Mouse (Mus musculus) adrenal gland (tissue): ENCODE results near the gene D17Wsu92e.

Source experiments
- intact Hi-C: fragments of 180-260 bp; cut with DNase I; formaldehyde crosslinking; loops from one replicate; pipeline ENCODE4 v1.15.1; 2025

D17Wsu92e gene

GRCm38 (mm10) chr17:27792516-27792915, 27.9 kb downstream of the D17Wsu92e start:
- intact Hi-C loops: no loop called here

- intact Hi-C loops: no loop called here
Measured at GRCm38 (mm10) chr17:27791556-27791955, 28.9 kb downstream of the D17Wsu92e start.

- intact Hi-C loops: no loop called here
Measured at GRCm38 (mm10) chr17:27790976-27791375, 29.5 kb downstream of the D17Wsu92e start.

GRCm38 (mm10) chr17:27790015-27790414, 30.4 kb downstream of the D17Wsu92e start:
- intact Hi-C loops: no loop called here

- intact Hi-C loops: no loop called here
Measured at GRCm38 (mm10) chr17:27788456-27789172, 31.8 kb downstream of the D17Wsu92e start.

GRCm38 (mm10) chr17:27783567-27783966, 36.9 kb downstream of the D17Wsu92e start:
- intact Hi-C loops: no loop called here

- intact Hi-C loops: no loop called here
Measured at GRCm38 (mm10) chr17:27781059-27781687, 39.3 kb downstream of the D17Wsu92e start.

- intact Hi-C loops: no loop called here
Measured at GRCm38 (mm10) chr17:27779755-27780154, 40.7 kb downstream of the D17Wsu92e start.

- intact Hi-C loops: no loop called here
Measured at GRCm38 (mm10) chr17:27778671-27779355, 41.6 kb downstream of the D17Wsu92e start.

- intact Hi-C loops: no loop called here
Measured at GRCm38 (mm10) chr17:27777823-27778222, 42.6 kb downstream of the D17Wsu92e start.

- intact Hi-C loops: no loop called here
Measured at GRCm38 (mm10) chr17:27774198-27774597, 46.2 kb downstream of the D17Wsu92e start.

- intact Hi-C loops: no loop called here
Measured at GRCm38 (mm10) chr17:27771616-27772015, 48.8 kb downstream of the D17Wsu92e start.

- intact Hi-C loops: loop anchor here (10.0 kb wide), 1 partner anchor 204 kb away; the partner anchor contains the start of gene AI413582
Measured at GRCm38 (mm10) chr17:27768817-27769542, 51.5 kb downstream of the D17Wsu92e start.

GRCm38 (mm10) chr17:27767543-27767942, 52.9 kb downstream of the D17Wsu92e start:
- intact Hi-C loops: loop anchor here (10.0 kb wide), 1 partner anchor 203 kb away; the partner anchor contains the start of gene AI413582

GRCm38 (mm10) chr17:27767120-27767519, 53.3 kb downstream of the D17Wsu92e start:
- intact Hi-C loops: loop anchor here (10.0 kb wide), 1 partner anchor 202 kb away; the partner anchor contains the start of gene AI413582

GRCm38 (mm10) chr17:27765066-27765465, 55.4 kb downstream of the D17Wsu92e start:
- intact Hi-C loops: loop anchor here (10.0 kb wide), 1 partner anchor 200 kb away; the partner anchor contains the start of gene AI413582

- intact Hi-C loops: loop anchor here (5.0 to 10.0 kb wide), 3 partner anchors 57 to 200 kb away; partner anchors contain the start of gene AI413582
Measured at GRCm38 (mm10) chr17:27764453-27764852, 56.0 kb downstream of the D17Wsu92e start.

GRCm38 (mm10) chr17:27762884-27763283, 57.6 kb downstream of the D17Wsu92e start:
- intact Hi-C loops: loop anchor here (5.0 to 10.0 kb wide), 3 partner anchors 56 to 198 kb away; partner anchors contain the start of gene AI413582

GRCm38 (mm10) chr17:27761639-27762336, 58.7 kb downstream of the D17Wsu92e start:
- intact Hi-C loops: loop anchor here (5.0 to 10.0 kb wide), 3 partner anchors 54 to 197 kb away; partner anchors contain the start of gene AI413582

GRCm38 (mm10) chr17:27760169-27760568, 60.3 kb downstream of the D17Wsu92e start:
- intact Hi-C loops: loop anchor here (5.0 to 10.0 kb wide), 3 partner anchors 53 to 195 kb away; partner anchors contain the start of gene AI413582
